Mouse (Mus musculus) bone marrow, adult 2 months (tissue): ENCODE data around the gene Lypd6b.

Source experiments
- CTCF ChIP-seq: fragments of 200-500 bp; IDR thresholded peaks from 2 replicates; pipeline ENCODE4 v1.5.1; 2011; ENCODE audit warnings: low read length, control low read depth; ENCODE audit not compliant: control insufficient read depth, insufficient read depth
- POLR2A ChIP-seq: fragments of 200-500 bp; IDR thresholded peaks from 2 replicates; pipeline ENCODE4 v1.6.1; 2011; ENCODE audit warnings: low read depth, mild to moderate bottlenecking, control low read depth, low read length, borderline replicate concordance; ENCODE audit not compliant: control insufficient read depth

- TF ChIP-seq CTCF (no peak), POLR2A (no peak)
Measured at GRCm38 (mm10) chr2:49869044-49869443, 81.6 kb downstream of the Lypd6b start.
